Mouse (Mus musculus) ES-Bruce4 (cell line): ENCODE measurements around the gene Slc5a11.

Experiments
- EP300 ChIP-seq: IDR thresholded peaks from 2 replicates; pipeline ENCODE4 v1.6.1; 2011; ENCODE audit warnings: low read depth, low read length; ENCODE audit not compliant: insufficient read depth
- POLR2A ChIP-seq: IDR thresholded peaks from one replicate; pipeline ENCODE4 v1.8.1; 2011; ENCODE audit warnings: low read length; ENCODE audit not compliant: insufficient read depth

GRCm38 (mm10) chr7:123238621-123239020, 24.0 kb downstream of the Slc5a11 start:
- TF ChIP-seq POLR2A: no peak
- TF ChIP-seq EP300: no peak
